Mouse (Mus musculus): Measurements from ENCODE around the gene Gm815.

DNA sequence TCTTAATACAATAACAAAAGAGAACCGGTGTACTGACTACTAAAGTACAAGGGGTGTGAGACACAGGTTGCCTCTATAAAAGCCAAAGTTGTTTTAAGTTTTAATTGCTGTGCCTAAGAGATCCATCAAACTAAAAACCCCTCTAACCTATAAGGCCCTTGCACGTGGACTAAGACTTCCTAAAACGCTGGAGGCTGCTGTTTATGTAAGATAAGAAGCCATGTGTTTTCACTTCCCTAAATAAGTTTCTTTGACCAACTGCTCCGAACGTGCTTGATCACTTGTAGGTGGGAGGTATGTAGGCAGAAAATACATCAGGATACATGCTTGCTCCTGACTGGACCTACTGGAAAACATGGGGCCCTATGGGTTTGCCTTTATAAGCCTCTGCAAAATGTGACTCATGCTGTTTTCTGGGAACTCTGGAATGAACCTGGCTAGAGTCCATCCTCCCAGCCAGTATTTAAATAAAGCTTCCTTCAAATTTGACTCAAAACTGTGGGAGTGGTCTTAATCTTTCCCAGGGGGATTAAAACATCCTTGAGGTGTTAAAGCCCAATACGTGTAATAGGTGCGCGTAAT, 31.9 kb upstream of the Gm815 start:
- TF ChIP-seq EP300 (IDR thresholded peaks at IDR 0.05; ENCODE audit: low read depth) (no peak), CTCF (IDR thresholded peaks at IDR 0.05; ENCODE audit: low read depth) (no peak)
